Mouse (Mus musculus) embryo, embryonic 9.5 days (tissue): ENCODE measurements at regions not wholly inside any gene's neighbourhood (a gene's known extent, or its start where the extent isn't known, plus 50 kb on each side); places are given as distances from the start of the nearest gene placed in this dataset.

Experiments
- DNase-seq: peaks from one replicate; pipeline ENCODE4 v3.0.0-alpha.2; 2017; ENCODE audit errors: extremely low spot score

- no peak for DNase-seq
These were observed 529.2 kb downstream of the Nr2f2 start for GRCm38 (mm10) chr7:69837379-69837778.

- no peak for DNase-seq
These were observed 539.3 kb downstream of the Nr2f2 start for GRCm38 (mm10) chr7:69827251-69827650.

- no peak for DNase-seq
These were observed 546.0 kb downstream of the Nr2f2 start for GRCm38 (mm10) chr7:69820570-69820969.

- DNase-seq: no peak
These were observed 554.2 kb downstream of the Nr2f2 start for GRCm38 (mm10) chr7:69812301-69812700.

GRCm38 (mm10) chr7:69810873-69811272 lies 555.7 kb downstream of the Nr2f2 start:
- DNase-seq: peak; percentile 32

GRCm38 (mm10) chr7:69807220-69807619 lies 559.3 kb downstream of the Nr2f2 start:
- no peak for DNase-seq

- DNase-seq: no peak
These were observed 595.6 kb downstream of the Nr2f2 start for GRCm38 (mm10) chr7:69770980-69771348.

- peak; percentile 6 for DNase-seq
These were observed 596.1 kb downstream of the Nr2f2 start for GRCm38 (mm10) chr7:69770313-69770979.

- peak; percentile 9 for DNase-seq
These were observed 600.1 kb downstream of the Nr2f2 start for GRCm38 (mm10) chr7:69766451-69766850.

GRCm38 (mm10) chr7:69740495-69740894 lies 626.0 kb downstream of the Nr2f2 start:
- DNase-seq: no peak

- DNase-seq: no peak
These were observed 627.5 kb downstream of the Nr2f2 start for GRCm38 (mm10) chr7:69738998-69739397.

- no peak for DNase-seq
These were observed 651.5 kb downstream of the Nr2f2 start for GRCm38 (mm10) chr7:69715081-69715480.

- DNase-seq: no peak
These were observed 696.3 kb downstream of the Nr2f2 start for GRCm38 (mm10) chr7:69670211-69670610.

- no peak for DNase-seq
These were observed 711.0 kb downstream of the Nr2f2 start for GRCm38 (mm10) chr7:69655583-69655982.

GRCm38 (mm10) chr7:69645449-69645848 lies 721.1 kb downstream of the Nr2f2 start:
- DNase-seq: peak; percentile 12

- no peak for DNase-seq
These were observed 724.9 kb downstream of the Nr2f2 start for GRCm38 (mm10) chr7:69641652-69642051.

GRCm38 (mm10) chr7:69599866-69600265 lies 766.7 kb downstream of the Nr2f2 start:
- DNase-seq: no peak

GRCm38 (mm10) chr7:69585716-69586115 lies 780.8 kb downstream of the Nr2f2 start:
- no peak for DNase-seq

GRCm38 (mm10) chr7:69585131-69585530 lies 781.4 kb downstream of the Nr2f2 start:
- no peak for DNase-seq

GRCm38 (mm10) chr7:69584516-69584915 lies 782.0 kb downstream of the Nr2f2 start:
- DNase-seq: no peak

GRCm38 (mm10) chr7:69583901-69584300 lies 782.6 kb downstream of the Nr2f2 start:
- DNase-seq: no peak

- peak; percentile 26 for DNase-seq
These were observed 784.9 kb downstream of the Nr2f2 start for GRCm38 (mm10) chr7:69581668-69582067.

GRCm38 (mm10) chr7:69578958-69579810 lies 787.4 kb downstream of the Nr2f2 start:
- DNase-seq: peak; percentile 61
